Mouse (Mus musculus) macrophage (primary cell): ENCODE measurements around the gene Mdh1b. TPM values are rescaled to one million over a fixed set of nuclear protein-coding genes. Genes with fewer than 3 reads are reported as not detected.

Experiments used
- H3K27ac ChIP-seq: fragments of 350-480 bp; formaldehyde crosslinking; 2 replicates; pipeline ENCODE4 v1.9.0; 2021
- H3K36me3 ChIP-seq: fragments of 350-480 bp; formaldehyde crosslinking; 2 replicates; pipeline ENCODE4 v1.9.0; 2021; ENCODE audit errors: inconsistent target
- H3K4me3 ChIP-seq: fragments of 350-480 bp; formaldehyde crosslinking; 2 replicates; pipeline ENCODE4 v1.9.0; 2021; ENCODE audit errors: inconsistent target
- H3K79me2 ChIP-seq: fragments of 350-480 bp; formaldehyde crosslinking; 2 replicates; pipeline ENCODE4 v1.9.0; 2021; ENCODE audit errors: inconsistent target
- WGBS: methylation state at CpG from one replicate; pipeline ENCODE4 v1.1.7; 2026; ENCODE audit warnings: inconsistent platforms; ENCODE audit not compliant: missing documents; 5-methylcytosine and 5-hydroxymethylcytosine counted together
- polyA plus RNA-seq: library from polyadenylated mRNA; stranded (reverse); fragments of 250-400 nt; gene quantifications from 3 replicates; pipeline ENCODE4 v1.2.4, GENCODE M21; 2018; ENCODE audit warnings: inconsistent platforms

The Mdh1b gene
- polyA plus RNA-seq, 1 experiment from 2014 or later: not detected

DNA sequence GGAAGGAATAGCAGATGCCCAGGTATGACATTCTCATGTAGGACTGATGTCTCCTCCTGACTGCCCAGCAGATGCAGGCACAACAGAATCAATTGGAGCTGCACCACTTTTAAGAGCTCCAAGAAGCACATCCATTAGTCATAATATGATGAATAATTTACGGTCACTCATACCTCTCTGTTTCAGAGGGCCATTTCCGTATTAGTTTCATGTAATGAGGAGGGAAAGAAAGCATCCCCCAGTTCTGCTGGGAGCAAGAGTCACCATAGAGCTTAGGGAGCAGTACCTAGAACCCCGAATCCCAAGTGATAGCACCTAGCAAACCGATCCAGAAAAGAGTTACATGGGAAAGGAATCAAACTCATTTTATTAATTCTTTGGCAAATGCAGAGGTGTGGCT is 43.3 kb downstream of the Mdh1b start, which contains the start of gene Dytn:
TSS of gene Dytn (minus strand) at position 101 of the 400 bp plus-strand sequence.
- Histone ChIP-seq H3K27ac (no peak within 1 kb of the TSS), H3K4me3 (no peak within 1 kb of the TSS), H3K36me3 (no peaks in the 10 kb centered on the region), H3K79me2 (no peaks in the 10 kb centered on the region)
- 92% methylated on average over 4 of the region's 4 CpGs for WGBS

DNA sequence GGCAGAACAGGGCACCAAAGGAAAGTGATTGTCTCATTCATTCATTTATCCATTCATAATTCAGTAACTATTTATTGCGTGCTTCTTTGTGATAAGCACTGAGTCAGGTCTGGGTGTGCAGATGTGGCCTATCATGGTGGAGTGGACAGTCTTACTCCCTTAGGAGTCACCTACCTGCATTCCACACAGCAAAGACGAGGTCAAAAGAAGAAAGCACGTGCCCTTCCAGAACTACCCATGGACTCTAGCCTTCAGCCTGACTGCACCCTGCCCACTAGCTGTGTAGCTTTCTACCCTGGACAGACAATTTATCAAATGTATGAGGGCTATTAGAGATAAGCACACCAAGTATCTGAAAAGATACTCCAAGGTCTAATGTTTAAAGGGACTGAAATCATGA is 54.1 kb downstream of the Mdh1b start:
- Histone ChIP-seq H3K4me3 (no peak overlapping the region), H3K27ac (no peak overlapping the region), H3K79me2 (no peaks in the 10 kb centered on the region), H3K36me3 (no peaks in the 10 kb centered on the region)
- WGBS: 94% methylated on average over 3 of the region's 3 CpGs

DNA sequence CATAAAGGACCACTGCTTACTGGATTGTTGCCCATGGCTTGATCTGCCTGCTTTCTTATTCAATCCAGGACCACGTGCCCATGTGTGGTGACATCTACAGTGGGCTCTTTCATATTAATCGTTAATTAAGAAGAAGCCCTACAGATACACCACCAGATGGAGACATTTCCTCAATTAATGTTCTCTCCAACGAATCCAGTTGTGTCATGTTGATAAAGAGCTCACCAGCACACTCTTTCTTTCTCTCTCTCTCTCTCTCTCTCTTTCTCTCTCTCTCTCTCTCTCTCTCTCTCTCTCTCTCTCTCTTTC is 61.3 kb downstream of the Mdh1b start:
- WGBS: 13% methylated on average over 2 of the region's 3 CpGs
- Histone ChIP-seq H3K27ac (no peak overlapping the region), H3K36me3 (no peaks in the 10 kb centered on the region), H3K79me2 (no peaks in the 10 kb centered on the region), H3K4me3 (no peak overlapping the region)

DNA sequence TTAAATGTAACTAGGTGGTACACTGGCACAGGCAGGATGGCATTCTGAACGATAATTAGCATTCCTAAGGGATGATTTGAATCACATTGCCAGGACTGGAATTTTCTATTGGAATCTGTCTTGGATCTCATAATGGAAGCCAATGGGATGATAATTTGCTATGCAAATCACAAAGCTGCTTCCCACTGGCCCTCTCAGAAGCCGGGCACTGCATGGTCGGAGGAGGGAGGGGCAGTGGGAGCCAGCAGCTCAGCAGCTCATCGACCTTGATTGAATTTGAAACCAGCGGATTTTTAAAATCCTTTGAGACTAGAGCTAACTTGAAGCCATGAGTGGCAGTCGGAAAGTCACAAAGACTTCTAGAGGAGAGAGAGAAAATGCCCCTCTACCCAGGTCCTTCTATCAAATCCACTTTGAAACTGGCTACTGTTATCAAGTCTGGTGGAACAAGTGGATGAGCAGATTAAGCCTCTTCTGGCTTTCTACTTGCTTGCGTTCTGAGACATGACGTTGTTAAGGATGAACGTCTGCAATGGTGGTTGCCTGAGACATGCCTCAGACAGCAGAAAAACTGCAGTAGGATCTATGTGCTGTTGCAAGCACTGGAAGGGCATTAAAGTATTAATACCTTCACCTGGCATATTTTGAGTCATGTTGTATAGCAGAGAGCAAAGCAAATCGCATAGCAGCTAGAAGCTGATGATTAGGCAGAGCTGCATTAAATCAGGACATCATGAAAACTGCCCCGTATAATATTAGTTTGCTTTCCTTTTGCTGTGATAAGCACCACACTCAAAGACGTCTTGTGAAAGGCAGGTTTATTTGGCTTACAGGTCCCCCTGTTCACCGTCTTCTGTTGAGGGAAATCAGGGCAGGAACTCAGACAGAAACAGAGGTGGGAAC is 61.9 kb downstream of the Mdh1b start:
- H3K4me3 ChIP-seq: no peak overlapping the region
- no peaks in the 10 kb centered on the region for H3K79me2 ChIP-seq
- WGBS: 33% methylated on average over 13 of the region's 13 CpGs
- H3K27ac ChIP-seq: no peak overlapping the region
- no peaks in the 10 kb centered on the region for H3K36me3 ChIP-seq

DNA sequence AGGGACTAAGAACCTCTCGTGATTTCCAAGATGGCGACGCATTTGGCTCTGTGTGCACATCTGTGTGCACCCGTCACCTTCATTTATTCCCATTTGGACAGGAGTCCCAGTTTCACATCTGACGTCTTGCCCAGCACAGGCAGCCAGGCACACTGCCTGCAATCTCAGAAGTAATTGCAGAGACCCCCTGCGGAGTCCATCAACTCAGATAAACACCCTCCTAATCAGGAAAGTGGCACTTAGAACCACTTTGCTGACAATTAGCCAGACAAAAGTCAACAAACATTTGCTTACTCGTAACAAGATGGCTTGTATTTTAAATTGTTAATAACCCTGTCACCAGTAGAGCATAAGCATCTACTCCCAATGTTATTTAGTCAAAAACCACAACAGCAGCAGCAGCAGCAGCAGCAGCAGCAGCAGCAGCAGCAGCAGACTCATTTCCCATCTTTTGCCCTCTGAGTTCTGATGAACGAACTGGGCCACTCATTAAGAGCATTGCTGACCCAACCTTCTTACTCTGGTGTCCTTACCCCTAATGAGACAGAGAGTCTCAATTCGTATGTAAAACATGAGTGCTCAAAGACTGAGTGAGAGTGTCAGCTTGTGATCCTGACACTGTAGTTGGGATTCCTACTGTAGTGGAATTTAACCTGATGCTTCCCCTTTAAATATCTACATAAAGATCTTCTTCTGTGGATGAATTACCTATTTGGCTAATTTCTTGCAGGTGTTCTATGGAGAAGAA is 62.7 kb downstream of the Mdh1b start:
- WGBS: 57% methylated on average over 9 of the region's 9 CpGs
- Histone ChIP-seq H3K36me3 (no peaks in the 10 kb centered on the region), H3K27ac (no peak overlapping the region), H3K79me2 (no peaks in the 10 kb centered on the region), H3K4me3 (no peak overlapping the region)

DNA sequence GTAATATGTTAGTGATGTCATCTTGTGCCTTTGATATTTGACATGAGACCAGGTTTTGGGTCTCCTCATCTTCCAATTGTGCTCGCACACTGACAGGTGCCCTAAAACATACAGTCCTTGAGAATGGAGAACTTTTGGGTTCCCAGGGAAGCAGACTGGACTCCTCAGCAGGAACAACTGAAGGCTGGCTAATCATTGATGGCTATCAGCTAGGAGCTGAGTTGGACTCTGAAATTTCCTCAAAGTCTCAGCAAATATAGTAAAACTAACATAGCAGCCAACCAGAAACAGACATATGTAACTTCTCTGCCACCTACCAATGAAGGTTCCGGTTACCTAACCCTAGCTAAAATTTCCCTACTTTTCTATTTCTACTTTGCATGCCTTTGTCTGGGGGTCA is 64.0 kb downstream of the Mdh1b start:
- WGBS: 92% methylated on average over 2 of the region's 2 CpGs
- Histone ChIP-seq H3K4me3 (no peak overlapping the region), H3K36me3 (no peaks in the 10 kb centered on the region), H3K79me2 (no peaks in the 10 kb centered on the region), H3K27ac (no peak overlapping the region)

DNA sequence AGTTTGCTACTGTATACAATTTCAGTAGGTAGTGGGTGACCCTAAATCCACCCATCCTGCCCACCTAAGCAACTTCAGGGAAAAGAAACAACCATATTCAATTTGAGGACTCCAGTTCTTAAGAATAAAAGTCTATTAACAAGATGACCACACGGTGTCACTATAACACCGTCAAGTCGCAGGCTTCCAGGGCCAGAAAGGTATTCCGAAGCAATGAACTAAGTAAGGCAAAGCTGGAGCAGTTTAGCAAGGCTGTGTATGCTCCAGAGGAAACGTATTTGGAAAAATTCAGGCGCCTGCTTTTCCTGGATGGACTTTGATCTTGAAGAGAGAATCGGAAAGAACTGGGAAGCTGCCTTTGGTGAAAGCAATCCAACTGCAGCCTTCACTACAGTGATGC is 70.5 kb downstream of the Mdh1b start:
- WGBS: 3% methylated on average over 7 of the region's 7 CpGs
- Histone ChIP-seq H3K4me3 (no peak overlapping the region), H3K36me3 (no peaks in the 10 kb centered on the region), H3K79me2 (no peaks in the 10 kb centered on the region), H3K27ac (no peak overlapping the region)

DNA sequence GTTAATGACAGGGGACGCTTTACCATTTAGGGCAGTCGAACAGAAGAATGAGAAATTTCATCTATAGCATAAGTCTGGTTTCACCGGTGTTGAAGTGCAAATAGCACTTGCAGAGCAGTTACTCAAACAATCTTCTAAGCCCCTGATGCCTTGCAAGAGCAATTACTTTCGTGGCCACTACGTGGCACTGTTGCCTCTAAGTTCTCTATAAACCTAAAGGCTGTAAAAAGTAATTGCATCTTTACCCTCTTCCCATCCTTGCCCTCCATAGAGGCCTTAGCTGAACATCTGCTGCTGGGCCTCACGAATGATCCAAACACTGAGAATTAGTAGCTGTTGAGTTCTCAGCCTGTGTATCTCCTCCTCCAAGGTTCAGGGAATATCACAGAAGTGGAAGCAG is 72.1 kb downstream of the Mdh1b start:
- H3K36me3 ChIP-seq: no peaks in the 10 kb centered on the region
- H3K27ac ChIP-seq: no peak overlapping the region

More for the DNA sequence above, 72.1 kb downstream of the Mdh1b start:
- WGBS: 9% methylated on average over 6 of the region's 6 CpGs
- Histone ChIP-seq H3K4me3 (no peak overlapping the region), H3K79me2 (no peaks in the 10 kb centered on the region)

Other genes with a start within 250 kb of the Mdh1b start
- not detected in 3 replicates for gene Gm39653, start 114.3 kb downstream of the Mdh1b start, polyA plus RNA-seq
- gene Dytn, start 43.4 kb downstream of the Mdh1b start, polyA plus RNA-seq: not detected in 3 replicates
- 9.1 to 16.0 TPM (median 13.3 TPM) in 3 replicates for gene Fastkd2, start 296 bp upstream of the Mdh1b start, polyA plus RNA-seq
- gene 4933402D24Rik, start 38.9 kb upstream of the Mdh1b start, polyA plus RNA-seq: not detected in 3 replicates